Mouse (Mus musculus) urinary bladder, postnatal 0 days (tissue): Measurements from ENCODE around the gene Gm45208. TPM values are rescaled to one million over a fixed set of nuclear protein-coding genes. Genes with fewer than 3 reads are reported as not detected.

Source experiments
- polyA plus RNA-seq: library from polyadenylated mRNA; unstranded; fragments of >200 nt; fragmentation: Nextera tagmentation; extraction: Ambion mirVana; gene quantifications from 2 replicates; pipeline ENCODE4 v1.2.1, GENCODE M21; 2015

Gene Gm45208
- 0.61 TPM in 1 of 2 replicates, not detected in the other for polyA plus RNA-seq

DNA sequence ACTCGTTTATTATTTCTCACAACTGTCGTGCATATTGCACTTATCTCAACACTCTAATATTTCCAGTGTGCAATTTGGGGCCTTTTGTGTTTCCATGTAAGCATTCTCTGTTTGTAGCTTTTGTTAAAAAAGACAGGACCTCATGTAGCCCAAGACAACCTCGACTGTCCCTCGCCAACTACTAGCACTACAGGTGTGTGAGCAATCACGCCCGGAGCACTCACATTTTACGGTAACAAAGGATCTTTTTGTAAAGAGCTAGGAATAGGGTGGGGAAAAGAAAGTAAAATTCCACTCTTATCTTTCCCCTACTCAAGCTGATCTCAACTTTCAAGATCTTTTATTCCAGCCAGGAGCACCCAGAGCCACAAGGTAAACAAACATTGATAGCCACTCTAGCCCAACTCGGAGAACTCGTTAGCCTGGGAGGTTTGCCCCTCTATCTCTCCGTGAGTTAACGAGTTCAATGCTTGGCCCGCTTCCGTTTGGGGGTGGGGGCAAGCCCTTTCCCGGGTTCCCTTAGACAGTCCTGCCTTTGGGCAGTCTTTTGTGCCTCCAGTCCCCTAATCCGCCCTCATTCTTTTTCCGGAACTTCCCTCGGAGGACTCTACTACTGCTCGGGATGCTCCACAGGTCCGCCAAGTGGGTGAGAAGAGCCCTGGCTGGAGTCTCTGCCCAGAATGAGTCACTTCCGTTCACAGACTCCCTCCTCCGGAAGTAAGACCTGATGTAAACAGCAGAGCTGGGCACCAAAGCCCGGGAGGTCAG is at the start of gene Gm45208:
Gene Gm45208 (plus strand): TSS at position 732 of the 768 bp plus-strand sequence.

DNA sequence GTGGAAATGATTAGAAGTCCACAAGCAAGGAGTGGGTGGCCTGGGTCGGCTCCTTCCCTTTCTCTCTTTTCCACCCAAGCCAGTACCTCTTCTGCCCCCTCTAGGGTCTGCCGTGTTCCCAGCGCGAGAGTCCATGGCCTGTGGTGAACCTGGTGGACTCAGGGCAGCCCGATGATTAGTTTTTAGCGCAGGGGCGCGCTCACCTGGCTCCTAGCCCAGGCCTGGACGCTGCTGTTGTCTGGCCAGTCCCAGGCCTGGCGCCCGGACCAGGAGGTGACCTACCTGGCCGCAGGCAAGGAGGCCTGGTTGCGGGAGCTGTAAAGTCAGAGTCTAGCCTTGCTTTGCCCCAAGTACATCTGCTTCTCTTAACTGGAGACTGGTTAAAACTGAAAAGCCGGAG is 41.2 kb upstream of the Gm45208 start, which contains the start of gene Magix:
Gene Magix (minus strand): TSS at position 388 of the 400 bp plus-strand sequence.

DNA sequence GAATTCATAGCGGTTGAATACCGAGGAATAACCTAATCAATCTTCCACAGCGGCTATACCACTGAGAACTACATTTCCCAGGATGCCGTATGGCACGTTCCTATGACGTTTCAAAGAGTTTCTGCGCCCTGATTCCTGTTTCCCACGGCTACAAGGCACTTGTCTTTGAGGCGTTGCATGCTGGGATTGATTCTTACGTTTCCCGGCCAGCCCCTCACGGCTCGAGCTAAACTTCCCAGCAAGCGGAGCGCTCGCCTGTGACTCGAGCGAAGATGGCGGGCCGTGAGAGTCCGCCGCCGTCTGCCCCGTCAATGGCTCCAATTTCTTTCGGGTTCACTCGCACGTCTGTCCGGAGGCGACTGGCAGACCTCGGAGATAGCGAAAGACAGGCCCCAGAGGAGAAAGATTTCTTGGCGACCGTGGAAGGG is 25.1 kb upstream of the Gm45208 start, which contains the start of gene Gpkow:
Gene Gpkow (plus strand): TSS at position 178 of the 428 bp plus-strand sequence.

DNA sequence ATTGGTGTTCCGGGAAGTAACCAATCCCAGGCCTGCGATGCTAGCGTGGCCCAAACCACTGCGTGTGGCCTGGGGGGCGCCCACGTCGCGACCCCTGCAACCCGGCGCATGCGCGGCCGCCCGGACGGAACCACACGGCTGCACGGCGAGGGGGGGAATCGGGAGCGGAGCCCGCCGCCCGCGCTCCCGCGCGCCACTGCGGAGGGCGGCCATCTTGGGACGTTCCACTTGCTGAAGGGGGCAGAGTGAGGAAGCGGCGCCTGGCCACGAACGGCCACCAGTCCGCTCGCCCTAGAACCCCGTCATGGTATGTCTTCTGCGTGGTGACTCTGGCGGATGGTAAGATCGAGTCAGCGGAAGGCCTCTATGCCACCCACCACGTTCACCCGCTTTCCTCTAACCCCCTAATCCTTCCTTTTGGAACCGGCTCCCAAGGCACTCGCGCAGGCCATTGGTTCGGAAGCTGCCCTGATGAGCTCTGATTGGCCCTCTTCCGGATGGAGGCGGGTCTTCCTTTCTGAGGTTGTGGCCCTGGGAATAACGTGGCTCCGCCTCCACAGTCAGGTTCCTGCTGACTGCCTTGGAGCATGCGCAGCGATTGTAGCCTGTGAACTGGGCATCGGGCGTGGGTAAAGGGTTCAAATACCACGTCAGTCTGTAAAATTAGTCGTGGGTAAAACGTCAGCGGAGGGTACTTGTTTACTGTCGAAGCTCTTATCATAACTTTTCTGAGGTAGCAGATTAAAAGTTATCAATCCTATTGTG is 7.7 kb upstream of the Gm45208 start, which contains the start of gene Wdr45:
Gene Wdr45 (plus strand): TSS at position 199 of the 765 bp plus-strand sequence.

DNA sequence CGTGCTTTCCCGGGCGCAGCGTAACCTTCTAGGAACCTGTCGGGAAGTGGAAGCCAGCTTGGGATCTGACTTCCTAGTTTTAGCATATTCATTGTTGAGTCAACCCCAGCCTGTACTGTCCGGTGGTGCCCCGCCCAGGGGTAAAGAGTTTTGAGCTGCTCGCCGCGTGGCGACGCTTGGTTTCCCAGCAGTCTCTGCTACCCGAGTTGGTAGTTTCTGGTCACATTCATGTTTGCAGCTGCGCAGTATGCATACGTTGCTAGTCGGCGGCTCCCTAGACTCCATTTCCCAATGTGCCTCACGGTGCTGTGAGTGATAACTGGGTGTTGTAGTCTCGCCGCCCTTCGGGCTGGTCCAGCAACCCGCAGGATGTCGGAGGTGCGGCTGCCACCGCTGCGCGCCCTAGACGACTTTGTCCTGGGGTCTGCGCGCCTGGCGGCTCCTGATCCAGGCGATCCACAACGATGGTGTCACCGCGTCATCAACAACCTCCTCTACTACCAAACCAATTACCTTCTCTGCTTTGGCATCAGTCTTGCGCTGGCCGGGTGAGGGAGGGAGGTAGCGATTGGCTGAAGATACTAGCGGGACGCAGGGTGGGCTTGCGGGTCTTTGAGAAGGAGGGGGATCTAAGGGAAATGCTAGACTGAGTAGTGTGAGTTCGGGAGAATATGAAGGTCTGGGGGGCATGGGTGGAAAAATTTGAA is 6.3 kb downstream of the Gm45208 start, which contains the start of gene Praf2:
Gene Praf2 (plus strand): TSS at position 225 of the 707 bp plus-strand sequence.

DNA sequence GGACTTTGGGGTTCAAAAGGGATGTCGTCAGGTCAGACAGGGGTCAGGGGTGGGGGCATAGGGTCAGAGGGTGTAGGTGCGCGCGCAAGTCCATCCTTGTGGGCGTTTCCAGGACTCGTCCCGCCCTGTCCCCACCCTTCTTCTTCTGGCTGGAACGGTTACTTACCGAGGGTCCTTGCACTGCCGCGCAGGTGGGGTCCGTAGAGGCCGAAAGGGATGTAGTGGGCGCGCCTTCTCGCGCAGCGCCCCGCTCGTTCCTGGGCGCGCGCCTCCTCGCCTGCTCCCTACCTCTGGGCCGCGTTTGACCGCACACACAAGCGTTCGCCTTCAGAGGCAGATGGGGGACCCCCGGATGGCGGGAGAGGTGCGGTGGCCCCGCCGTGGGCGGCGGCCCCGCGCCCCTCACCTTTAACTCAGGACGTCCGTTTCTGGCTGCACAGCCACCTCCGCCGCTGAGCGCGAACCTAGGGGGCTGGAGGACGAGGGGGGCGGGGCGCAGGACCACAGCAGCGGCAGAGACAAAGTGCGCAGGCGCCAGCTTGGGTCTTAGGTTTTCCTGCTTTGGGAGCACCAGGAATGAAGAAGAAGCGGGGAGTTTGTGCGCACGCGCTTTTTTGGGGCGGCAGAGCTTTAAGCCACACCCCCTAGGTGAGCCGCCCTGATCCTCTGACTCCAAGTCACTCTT is 28.5 kb downstream of the Gm45208 start, which contains the start of gene Ccdc120:
Gene Ccdc120 (minus strand): TSS at position 474 of the 685 bp plus-strand sequence.

DNA sequence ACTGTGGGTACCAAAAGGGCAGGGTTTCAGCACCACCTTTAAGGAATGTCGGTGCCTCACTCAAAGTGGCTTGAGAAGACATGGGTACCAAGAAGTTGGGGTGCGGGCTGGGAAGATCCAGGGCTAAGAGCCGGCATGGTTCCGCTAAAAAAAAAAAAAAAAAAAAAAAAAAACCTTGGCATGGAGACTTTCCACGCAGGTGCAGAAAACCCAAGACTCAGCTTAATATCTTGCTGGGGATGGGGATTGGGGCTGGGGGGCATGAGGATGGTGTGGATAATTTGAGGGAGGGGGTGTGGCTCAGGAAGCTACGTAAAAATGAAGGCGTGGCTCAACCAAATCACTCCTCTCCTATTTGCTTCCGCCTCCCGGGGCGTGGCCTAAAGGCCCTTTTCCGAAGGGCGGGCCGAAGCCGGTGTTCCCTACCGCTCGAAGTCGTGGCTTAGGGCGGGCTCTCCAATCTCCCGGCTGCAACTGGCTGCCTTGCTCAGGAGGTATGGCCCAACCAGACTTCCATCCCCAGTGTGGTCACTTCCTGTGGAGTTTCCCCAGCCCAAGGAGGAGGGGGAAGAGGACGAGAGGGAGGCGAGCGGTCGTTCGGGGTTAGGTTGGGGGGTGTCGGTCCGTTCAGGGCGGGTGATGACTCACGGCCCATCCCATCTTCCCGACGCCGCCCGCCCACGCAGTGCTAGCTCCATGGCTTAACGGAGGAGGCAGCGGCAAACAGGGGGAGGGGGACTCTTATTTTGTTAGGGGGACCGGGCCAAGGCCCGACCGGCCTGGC is 40.3 kb downstream of the Gm45208 start, which contains the start of gene Tfe3:
Gene Tfe3 (plus strand): TSS at position 424 of the 784 bp plus-strand sequence.

Other genes with a start within 250 kb of the Gm45208 start
- gene Foxp3, start 148.6 kb upstream of the Gm45208 start, polyA plus RNA-seq, result not detected in 2 replicates
- gene Ppp1r3f, start 148.0 kb upstream of the Gm45208 start, polyA plus RNA-seq, result 0.86 and 1.1 TPM in 2 replicates
- 13.6 and 15.5 TPM in 2 replicates for gene Ccdc22, start 116.7 kb upstream of the Gm45208 start, polyA plus RNA-seq
- 0.04 TPM in 1 of 2 replicates, not detected in the other for gene Cacna1f, start 115.2 kb upstream of the Gm45208 start, polyA plus RNA-seq
- 0.69 and 0.79 TPM in 2 replicates for gene Syp, start 83.8 kb upstream of the Gm45208 start, polyA plus RNA-seq
- 6.8 and 7.8 TPM in 2 replicates for gene Prickle3, start 65.0 kb upstream of the Gm45208 start, polyA plus RNA-seq
- gene Plp2, start 50.9 kb upstream of the Gm45208 start, polyA plus RNA-seq, result 303 and 319 TPM in 2 replicates
- 0.47 and 0.53 TPM in 2 replicates for gene Magix, start 41.0 kb upstream of the Gm45208 start, polyA plus RNA-seq
- 19.2 and 20.6 TPM in 2 replicates for gene Gpkow, start 25.1 kb upstream of the Gm45208 start, polyA plus RNA-seq
- gene Wdr45, start 7.9 kb upstream of the Gm45208 start, polyA plus RNA-seq, result 23.7 and 30.3 TPM in 2 replicates
- 38.2 and 41.3 TPM in 2 replicates for gene Praf2, start 6.2 kb downstream of the Gm45208 start, polyA plus RNA-seq
- 9.0 and 10.0 TPM in 2 replicates for gene Ccdc120, start 28.7 kb downstream of the Gm45208 start, polyA plus RNA-seq
- 21.3 and 23.4 TPM in 2 replicates for gene Tfe3, start 40.3 kb downstream of the Gm45208 start, polyA plus RNA-seq
- gene Gripap1, start 67.5 kb downstream of the Gm45208 start, polyA plus RNA-seq, result 19.2 and 23.6 TPM in 2 replicates
- gene Kcnd1, start 100.0 kb downstream of the Gm45208 start, polyA plus RNA-seq, result 0.98 and 1.4 TPM in 2 replicates
- 23.4 and 24.7 TPM in 2 replicates for gene Otud5, start 119.1 kb downstream of the Gm45208 start, polyA plus RNA-seq
- 4.7 and 5.1 TPM in 2 replicates for gene Pim2, start 156.0 kb downstream of the Gm45208 start, polyA plus RNA-seq
- gene Slc35a2, start 161.8 kb downstream of the Gm45208 start, polyA plus RNA-seq, result 33.6 and 37.9 TPM in 2 replicates
- gene Pqbp1, start 177.0 kb downstream of the Gm45208 start, polyA plus RNA-seq, result 64.1 and 69.9 TPM in 2 replicates
- gene Timm17b, start 177.1 kb downstream of the Gm45208 start, polyA plus RNA-seq, result 98.1 and 101 TPM in 2 replicates
- gene Gm10491, start 185.6 kb downstream of the Gm45208 start, polyA plus RNA-seq, result not detected in 2 replicates
- gene Gm10490, start 187.3 kb downstream of the Gm45208 start, polyA plus RNA-seq, result not detected in 2 replicates
- gene Pcsk1n, start 197.6 kb downstream of the Gm45208 start, polyA plus RNA-seq, result 0.71 and 0.74 TPM in 2 replicates
- not detected in 2 replicates for gene Eras, start 206.4 kb downstream of the Gm45208 start, polyA plus RNA-seq
- 9.2 and 9.7 TPM in 2 replicates for gene Hdac6, start 225.6 kb downstream of the Gm45208 start, polyA plus RNA-seq